Mouse (Mus musculus): ENCODE data around the gene Xrcc1.
A peak's percentile ranks its signal among the peaks of the same experiment; 100 is the strongest.
"Not testable (repeated sequence)": the region's sequence is repeated elsewhere in the genome, so short reads cannot be mapped to it uniquely, and the experiment has no call there.

Gene Xrcc1

GRCm38 (mm10) chr7:24546068-24546614 lies at the start of gene Xrcc1, which contains the start of gene Pinlyp:
TSS of gene Xrcc1 (plus strand) at chr7:24546289.
TSS of gene Pinlyp (minus strand) at chr7:24546118.
- DNase-seq (ENCODE audit: extremely low read depth, insufficient read length, low spot score): no peak

- DNase-seq (ENCODE audit: extremely low read depth, insufficient read length, low spot score): no peak
These were observed 46.1 kb upstream of the Xrcc1 start for GRCm38 (mm10) chr7:24499856-24500577.

GRCm38 (mm10) chr7:24500929-24501328 lies 45.2 kb upstream of the Xrcc1 start:
- no peak for DNase-seq (ENCODE audit: extremely low read depth, insufficient read length, low spot score)

GRCm38 (mm10) chr7:24501492-24501891 lies 44.6 kb upstream of the Xrcc1 start:
- DNase-seq (ENCODE audit: extremely low read depth, insufficient read length, low spot score): no peak

GRCm38 (mm10) chr7:24504004-24504403 lies 42.1 kb upstream of the Xrcc1 start:
- no peak for DNase-seq (ENCODE audit: extremely low read depth, insufficient read length, low spot score)

GRCm38 (mm10) chr7:24504868-24505267 lies 41.2 kb upstream of the Xrcc1 start:
- no peak for DNase-seq (ENCODE audit: extremely low read depth, insufficient read length, low spot score)

- DNase-seq (ENCODE audit: extremely low read depth, insufficient read length, low spot score): no peak
These were observed 40.5 kb upstream of the Xrcc1 start for GRCm38 (mm10) chr7:24505447-24506064.

GRCm38 (mm10) chr7:24506065-24506459 lies 40.0 kb upstream of the Xrcc1 start:
- DNase-seq (ENCODE audit: extremely low read depth, insufficient read length, low spot score): no peak

GRCm38 (mm10) chr7:24506476-24506837 lies 39.6 kb upstream of the Xrcc1 start:
- DNase-seq (ENCODE audit: extremely low read depth, insufficient read length, low spot score): no peak

GRCm38 (mm10) chr7:24506838-24507725 lies 39.0 kb upstream of the Xrcc1 start, which contains the start of gene Zfp428:
TSS of gene Zfp428 (plus strand) at chr7:24507006.
- DNase-seq (ENCODE audit: extremely low read depth, insufficient read length, low spot score): peak; percentile 87

- DNase-seq (ENCODE audit: extremely low read depth, insufficient read length, low spot score): no peak
These were observed 38.4 kb upstream of the Xrcc1 start for GRCm38 (mm10) chr7:24507726-24508114.

- no peak for DNase-seq (ENCODE audit: extremely low read depth, insufficient read length, low spot score)
These were observed 33.7 kb upstream of the Xrcc1 start, which contains the start of gene AC161166.1 for GRCm38 (mm10) chr7:24512355-24512754. TSS of gene AC161166.1 (minus strand) at chr7:24512455.

- DNase-seq (ENCODE audit: extremely low read depth, insufficient read length, low spot score): peak; percentile 33
These were observed 29.8 kb upstream of the Xrcc1 start for GRCm38 (mm10) chr7:24516319-24516718.

- no peak for DNase-seq (ENCODE audit: extremely low read depth, insufficient read length, low spot score)
These were observed 29.0 kb upstream of the Xrcc1 start for GRCm38 (mm10) chr7:24517077-24517476.

- no peak for DNase-seq (ENCODE audit: extremely low read depth, insufficient read length, low spot score)
These were observed 28.4 kb upstream of the Xrcc1 start for GRCm38 (mm10) chr7:24517654-24518053.

GRCm38 (mm10) chr7:24519130-24519529 lies 27.0 kb upstream of the Xrcc1 start:
- DNase-seq (ENCODE audit: extremely low read depth, insufficient read length, low spot score): no peak

GRCm38 (mm10) chr7:24520054-24520453 lies 26.0 kb upstream of the Xrcc1 start:
- not testable (repeated sequence) for DNase-seq (ENCODE audit: extremely low read depth, insufficient read length, low spot score)

GRCm38 (mm10) chr7:24522805-24523204 lies 23.3 kb upstream of the Xrcc1 start:
- peak; percentile 56 for DNase-seq (ENCODE audit: extremely low read depth, insufficient read length, low spot score)

GRCm38 (mm10) chr7:24523723-24524122 lies 22.4 kb upstream of the Xrcc1 start:
- no peak for DNase-seq (ENCODE audit: extremely low read depth, insufficient read length, low spot score)

- no peak for DNase-seq (ENCODE audit: extremely low read depth, insufficient read length, low spot score)
These were observed 21.1 kb upstream of the Xrcc1 start for GRCm38 (mm10) chr7:24524978-24525377.

Measured in 3134 (cell line).